In genomic region chr1:93051124-93051833, GRCm38 (mm10) we compare ENCODE assay signal across 28 mouse cellular contexts. TPM values are rescaled to one million over a fixed set of nuclear protein-coding genes. Genes with fewer than 3 reads are reported as not detected.
DNase-seq lines count a peak whose midpoint lies in the region; ATAC-seq and TF ChIP-seq lines count a peak whose summit lies in the region.
"Had no signal": no experiment of that assay in that cellular context is flagged by ENCODE, and none has a peak within 500 bp of the region (broad histone marks: within the 10 kb centered on the region; RNA-seq: fewer than 3 reads in every experiment).

No protein-coding gene starts in this region.

- ATAC-seq in heart, embryonic 12.5 days (ENCODE audit: insufficient number of reproducible peaks, low FRiP score) = no peak
- ATAC-seq in kidney, postnatal 0 days (replicated peaks; ENCODE audit: low FRiP score, low read depth) = 0 out of 2 replicates have a peak, but pooled peaks have one; percentile 43
- ATAC-seq: midbrain, embryonic 16.5 days had no signal

- peak overlapping the region; percentile 13; the same call in 1 of the 2 replicates for H3K4me2 ChIP-seq in heart, embryonic 12.5 days
- H3K4me2 ChIP-seq in kidney, postnatal 0 days (ENCODE audit: low read length) = peak overlapping the region; percentile 36
- H3K4me2 ChIP-seq: forebrain, embryonic 12.5 days; heart, embryonic 11.5 days; hindbrain, embryonic 15.5 days; liver, embryonic 13.5 days; lung, embryonic 14.5 days; neural tube, embryonic 15.5 days had no signal

- peaks cover 3% of the 10 kb centered on the region; the same call in 1 of the 2 replicates for H3K36me3 ChIP-seq in heart, embryonic 12.5 days
- H3K36me3 ChIP-seq in kidney, postnatal 0 days (ENCODE audit: insufficient read depth, low read length) = no peaks in the 10 kb centered on the region
- no peaks in the 10 kb centered on the region for H3K36me3 ChIP-seq in limb, embryonic 10.5 days
- H3K36me3 ChIP-seq: liver, embryonic 13.5 days had no signal

- H3K9ac ChIP-seq in heart, embryonic 12.5 days = no peak overlapping the region
- H3K9ac ChIP-seq in kidney, postnatal 0 days (ENCODE audit: low read depth, low read length) = no peak overlapping the region
- H3K9ac ChIP-seq: forebrain, embryonic 12.5 days; hindbrain, embryonic 15.5 days; liver, embryonic 13.5 days; lung, embryonic 14.5 days; neural tube, embryonic 15.5 days had no signal

- 60% methylated on average over 18 of the region's 23 CpGs for WGBS in heart, embryonic 12.5 days
- 20% methylated on average over 18 of the region's 23 CpGs for WGBS in kidney, postnatal 0 days
- WGBS in limb, embryonic 10.5 days = 48% methylated on average over 20 of the region's 23 CpGs

- H3K27ac ChIP-seq in heart, embryonic 12.5 days (ENCODE audit: poor library complexity, severe bottlenecking) = no peak overlapping the region
- H3K27ac ChIP-seq in kidney, postnatal 0 days = no peak overlapping the region
- peak overlapping the region; percentile 50 for H3K27ac ChIP-seq in limb, embryonic 10.5 days
- H3K27ac ChIP-seq: forebrain, embryonic 12.5 days; hindbrain, embryonic 15.5 days; liver, embryonic 13.5 days; neural tube, embryonic 15.5 days had no signal

- H3K9me3 ChIP-seq in heart, embryonic 12.5 days (replicated peaks) = no peaks in the 10 kb centered on the region
- H3K9me3 ChIP-seq in kidney, postnatal 0 days (replicated peaks; ENCODE audit: low read length) = no peaks in the 10 kb centered on the region
- H3K9me3 ChIP-seq in limb, embryonic 10.5 days (replicated peaks) = no peaks in the 10 kb centered on the region
- H3K9me3 ChIP-seq: forebrain, embryonic 12.5 days; hindbrain, embryonic 15.5 days; liver, embryonic 13.5 days; neural tube, embryonic 15.5 days had no signal

- no peak overlapping the region for H3K4me3 ChIP-seq in heart, embryonic 12.5 days
- no peak overlapping the region for H3K4me3 ChIP-seq in kidney, postnatal 0 days (replicated peaks; ENCODE audit: low read depth, low read length)
- peak overlapping the region; percentile 26; the same call in 1 of the 2 replicates for H3K4me3 ChIP-seq in limb, embryonic 10.5 days
- H3K4me3 ChIP-seq: forebrain, embryonic 12.5 days; hindbrain, embryonic 15.5 days; liver, embryonic 13.5 days; neural tube, embryonic 15.5 days had no signal

- no peak for DNase-seq in heart, postnatal 36 days
- peak; percentile 42 for DNase-seq in kidney, postnatal 0 days (ENCODE audit: low spot score)
- no peak for DNase-seq in kidney, adult 9 months
- peak; percentile 35 for DNase-seq in limb, embryonic 10.5 days (ENCODE audit: low spot score)
- peak; percentile 17 for DNase-seq in retina, embryonic 14.5 days (ENCODE audit: low spot score)
- no peak for DNase-seq in yolk sac, embryonic 10.5 days (ENCODE audit: low spot score)
- no peak for DNase-seq in left cerebral cortex, adult 9 months (ENCODE audit: low spot score in 2 of 2)
- DNase-seq: cerebellum, adult 9-10 months; heart, postnatal 14 days; kidney, postnatal 25 days; liver, embryonic 13.5 days; lung, embryonic 14.5 days; lung, postnatal 36 days; right cerebral cortex, postnatal 4 days had no signal

- no peak for TF ChIP-seq CTCF in kidney, postnatal 0 days (IDR thresholded peaks at IDR 0.05; ENCODE audit: low read depth)

- peaks cover 6% of the 10 kb centered on the region; the same call in 1 of the 2 replicates for H3K4me1 ChIP-seq in heart, embryonic 12.5 days (replicated peaks)
- H3K4me1 ChIP-seq in kidney, postnatal 0 days (replicated peaks; ENCODE audit: insufficient read depth, low read length) = no peaks in the 10 kb centered on the region
- H3K4me1 ChIP-seq in limb, embryonic 10.5 days = peaks cover 20% of the 10 kb centered on the region
- H3K4me1 ChIP-seq: forebrain, embryonic 12.5 days; hindbrain, embryonic 15.5 days; neural tube, embryonic 15.5 days had no signal

- intact Hi-C loops in heart, postnatal 36 days (cut with DNase I) = no loop called here

- peaks cover 37% of the 10 kb centered on the region for H3K27me3 ChIP-seq in heart, embryonic 12.5 days (replicated peaks)
- H3K27me3 ChIP-seq in kidney, postnatal 0 days (ENCODE audit: insufficient read depth, low read length) = no peaks in the 10 kb centered on the region
- no peaks in the 10 kb centered on the region for H3K27me3 ChIP-seq in limb, embryonic 10.5 days (ENCODE audit: low read depth, poor library complexity, severe bottlenecking)
- H3K27me3 ChIP-seq: forebrain, embryonic 12.5 days; hindbrain, embryonic 15.5 days; neural tube, embryonic 15.5 days had no signal

RNA-seq across cellular contexts. Expression of gene Aqp12, which starts 45.1 kb away (rescaled TPM):
- polyA plus RNA-seq in heart, embryonic 12.5 days (2016; fragmentation: Nextera tagmentation; extraction: Ambion mirVana) = not detected in 2 replicates
- total RNA-seq in heart, postnatal 36 days (2021) = not detected
- not detected in 2 replicates for polyA plus RNA-seq in kidney, postnatal 0 days (2015; fragmentation: Nextera tagmentation; extraction: Ambion mirVana)
- polyA plus RNA-seq in limb, embryonic 10.5 days (2016; fragmentation: Nextera tagmentation; extraction: Ambion mirVana) = not detected in 2 replicates
- total RNA-seq: common myeloid progenitor, adult 5-6 weeks; gastrocnemius, adult 8-10 months; granulocyte monocyte progenitor cell, adult 5-6 weeks; heart, postnatal 14 days; layer of hippocampus, postnatal 14 days; left cerebral cortex, postnatal 10 days; megakaryocyte-erythroid progenitor cell, adult 5-6 weeks had no signal
- polyA plus RNA-seq: forebrain, embryonic 12.5 days; frontal cortex, adult 2 months; heart, embryonic 11.5 days; hindbrain, embryonic 15.5 days; liver, embryonic 13.5 days; lung, embryonic 14.5 days; midbrain, embryonic 16.5 days; neural tube, embryonic 15.5 days; thymus, postnatal 0 days had no signal

RNA-seq across cellular contexts. Expression of gene Kif1a, which starts 50.5 kb away (rescaled TPM):
- polyA plus RNA-seq in heart, embryonic 12.5 days (2016; fragmentation: Nextera tagmentation; extraction: Ambion mirVana) = 7.4 and 7.7 TPM in 2 replicates
- total RNA-seq in heart, postnatal 36 days (2021) = 1 to 10 TPM; 1.7 to 2.0 TPM
- 3.7 and 4.8 TPM in 2 replicates for polyA plus RNA-seq in kidney, postnatal 0 days (2015; fragmentation: Nextera tagmentation; extraction: Ambion mirVana)
- polyA plus RNA-seq in limb, embryonic 10.5 days (2016; fragmentation: Nextera tagmentation; extraction: Ambion mirVana) = 2.2 and 4.9 TPM in 2 replicates
- total RNA-seq: common myeloid progenitor, adult 5-6 weeks; granulocyte monocyte progenitor cell, adult 5-6 weeks; megakaryocyte-erythroid progenitor cell, adult 5-6 weeks had no signal

Comparison
In these comparisons a context has a peak if more than half of its experiments do, and no peak if none do; other contexts are left out.
1. DNase-seq: peak in kidney, postnatal 0 days (single experiment), limb, embryonic 10.5 days (single experiment) and retina, embryonic 14.5 days (single experiment); none in heart, postnatal 36 days (0 of 2), kidney, adult 9 months (single experiment), yolk sac, embryonic 10.5 days (single experiment) and left cerebral cortex, adult 9 months (0 of 2).